Comparison of ENCODE assay signal across 12 mouse cellular contexts in genomic region chr6:97405311-97405710, GRCm38 (mm10).
A peak's percentile ranks its signal among the peaks of the same experiment; 100 is the strongest.
DNase-seq lines count a peak whose midpoint lies in the region; ATAC-seq lines count a peak whose summit lies in the region.
"Had no signal": no experiment of that assay in that cellular context is flagged by ENCODE, and none has a peak within 500 bp of the region (broad histone marks: within the 10 kb centered on the region; RNA-seq: fewer than 3 reads in every experiment).

No protein-coding gene starts in this region.

- no peaks in the 10 kb centered on the region for H3K27me3 ChIP-seq in embryonic facial prominence, embryonic 12.5 days
- H3K27me3 ChIP-seq in liver, embryonic 12.5 days (replicated peaks) = no peaks in the 10 kb centered on the region

- no peak overlapping the region for H3K4me2 ChIP-seq in embryonic facial prominence, embryonic 12.5 days (replicated peaks)
- peak overlapping the region; percentile 31; the same call in 1 of the 2 replicates for H3K4me2 ChIP-seq in liver, embryonic 12.5 days

- no peak overlapping the region for H3K4me3 ChIP-seq in embryonic facial prominence, embryonic 12.5 days
- H3K4me3 ChIP-seq in liver, embryonic 12.5 days = no peak overlapping the region
- H3K4me3 ChIP-seq: erythroblast, embryonic 14.5 days had no signal

- no peak overlapping the region for H3K9ac ChIP-seq in embryonic facial prominence, embryonic 12.5 days
- no peak overlapping the region for H3K9ac ChIP-seq in liver, embryonic 12.5 days

- WGBS in embryonic facial prominence, embryonic 12.5 days = 14% methylated on average over 7 of the region's 7 CpGs
- WGBS in liver, embryonic 12.5 days (ENCODE audit: insufficient replicate concordance) = 16% methylated on average over 7 of the region's 7 CpGs

- no peaks in the 10 kb centered on the region for H3K36me3 ChIP-seq in embryonic facial prominence, embryonic 12.5 days
- no peaks in the 10 kb centered on the region for H3K36me3 ChIP-seq in liver, embryonic 12.5 days

- DNase-seq in frontal cortex, postnatal 10 days (ENCODE audit: low spot score in 2 of 2) = no peak
- peak; percentile 76 for DNase-seq in MEL-GATA-1-ER (ENCODE audit: extremely low read depth, low read depth)
- DNase-seq in spleen, adult 12 weeks (ENCODE audit: low spot score) = no peak
- no peak for DNase-seq in testis, postnatal 14 days (ENCODE audit: low spot score)
- DNase-seq in lung, postnatal 25 days (ENCODE audit: low spot score) = no peak
- DNase-seq: spleen, adult 18-20 months had no signal

- peaks cover 36% of the 10 kb centered on the region for H3K4me1 ChIP-seq in embryonic facial prominence, embryonic 12.5 days
- peaks cover 77% of the 10 kb centered on the region for H3K4me1 ChIP-seq in liver, embryonic 12.5 days

- H3K27ac ChIP-seq in embryonic facial prominence, embryonic 12.5 days = peak overlapping the region; percentile 60
- no peak overlapping the region for H3K27ac ChIP-seq in liver, embryonic 12.5 days

- no peaks in the 10 kb centered on the region for H3K9me3 ChIP-seq in embryonic facial prominence, embryonic 12.5 days
- no peaks in the 10 kb centered on the region for H3K9me3 ChIP-seq in liver, embryonic 12.5 days (replicated peaks)

- peak; percentile 65 for ATAC-seq in frontal cortex, adult (ENCODE audit: low TSS enrichment)
- ATAC-seq in embryonic facial prominence, embryonic 12.5 days (ENCODE audit: insufficient number of reproducible peaks, insufficient read depth, low FRiP score, low TSS enrichment) = peak; percentile 59; the same call in 1 of the 2 replicates
- ATAC-seq in liver, embryonic 12.5 days = peak; percentile 84
- ATAC-seq: CD4-positive, CD25-positive, alpha-beta regulatory T cell, adult 4 months; hindbrain, embryonic 16.5 days had no signal
